Mouse (Mus musculus) cerebellum, adult 2 months (tissue): Measurements from ENCODE around the gene Odf3b.

ENCODE experiments used
- CTCF ChIP-seq: fragments of 200-500 bp; IDR thresholded peaks from 2 replicates; pipeline ENCODE4 v1.5.1; 2011; ENCODE audit warnings: low read depth, mild to moderate bottlenecking, control low read depth, low read length, moderate library complexity, borderline replicate concordance; ENCODE audit not compliant: insufficient read depth
- POLR2A ChIP-seq: fragments of 200-500 bp; IDR thresholded peaks from 2 replicates; pipeline ENCODE4 v1.6.1; 2011; ENCODE audit warnings: low read length, control low read depth, borderline replicate concordance; ENCODE audit not compliant: insufficient read depth

DNA sequence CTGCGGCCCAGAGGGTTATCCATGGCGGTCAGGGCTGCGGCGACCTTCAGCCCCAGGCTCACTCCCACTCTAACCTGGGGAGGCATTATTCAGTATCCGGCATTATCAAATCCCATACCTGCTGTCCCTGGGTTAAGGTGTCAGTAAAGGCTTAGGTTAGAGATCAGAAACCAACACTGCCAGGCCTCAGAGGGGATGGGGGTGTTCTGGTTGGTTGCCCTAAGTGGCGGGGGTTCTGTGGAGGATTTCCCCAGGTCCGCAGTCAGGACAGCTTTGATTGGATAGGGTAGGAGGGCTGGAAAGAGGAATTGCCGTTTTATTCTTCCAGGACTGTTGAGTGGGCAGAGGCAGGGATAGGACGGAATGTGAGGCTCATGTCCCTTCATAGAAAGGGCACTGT, 4.7 kb downstream of the Odf3b start:
- TF ChIP-seq POLR2A: no peak
- no peak for TF ChIP-seq CTCF
